Mouse (Mus musculus): ENCODE data around the gene Clec12a. TPM values are rescaled to one million over a fixed set of nuclear protein-coding genes. Genes with fewer than 3 reads are reported as not detected.
"Not testable (repeated sequence)": the region's sequence is repeated elsewhere in the genome, so short reads cannot be mapped to it uniquely, and the experiment has no call there.

The Clec12a gene
- 45.9 and 106 TPM in 2 replicates for polyA plus RNA-seq (2011; ENCODE audit: insufficient read depth, insufficient read length, low replicate concordance, missing spikeins)

DNA sequence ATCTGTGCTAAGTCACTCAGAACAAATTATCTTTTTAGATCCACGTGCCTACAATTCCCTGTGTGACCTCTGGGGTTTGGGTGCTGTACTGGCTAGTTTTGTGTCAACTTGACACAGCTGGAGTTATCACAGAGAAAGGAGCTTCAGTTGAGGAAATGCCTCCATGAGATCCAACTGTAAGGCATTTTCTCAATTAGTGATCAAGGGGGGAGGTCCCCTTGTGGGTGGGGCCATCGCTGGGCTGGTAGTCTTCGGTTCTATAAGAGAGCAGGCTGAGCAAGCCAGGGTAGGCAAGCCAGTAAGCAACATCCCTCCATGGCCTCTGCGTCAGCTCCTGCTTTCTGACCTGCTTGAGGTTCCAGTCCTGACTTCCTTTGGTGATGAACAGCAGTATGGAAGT is at the start of gene Clec12a:
Gene Clec12a (plus strand): TSS at position 301 of the 400 bp plus-strand sequence.
- not testable (repeated sequence) for H3K4me3 ChIP-seq (replicated peaks; ENCODE audit: control insufficient read depth, low read depth, low read length); H3K27ac ChIP-seq (ENCODE audit: control insufficient read depth, insufficient read depth, low read depth, low read length, poor library complexity); H3K4me1 ChIP-seq (ENCODE audit: control insufficient read depth, insufficient read depth, low read length)
- 69% methylated on average over 4 of the region's 4 CpGs for WGBS

DNA sequence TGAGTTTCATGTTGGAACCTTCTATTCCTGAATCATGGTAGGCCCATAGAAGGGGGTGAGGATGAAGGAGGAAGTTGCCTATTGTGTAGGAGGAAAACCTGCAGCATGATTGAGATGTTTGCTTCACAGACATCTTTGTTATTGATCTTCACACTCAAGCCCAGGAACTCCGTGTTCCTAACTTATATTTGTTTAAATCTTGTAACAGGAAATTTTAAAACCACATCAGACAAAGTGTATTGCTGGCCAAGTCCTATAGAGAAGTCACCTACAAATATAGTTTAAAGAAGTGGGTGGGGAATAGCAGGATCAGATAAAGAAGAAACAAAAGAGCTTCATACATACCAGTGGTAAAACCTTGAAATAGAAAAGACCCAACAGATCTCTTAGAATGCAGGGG is 38.3 kb upstream of the Clec12a start:
- Histone ChIP-seq H3K27ac (ENCODE audit: control insufficient read depth, insufficient read depth, low read depth, low read length, poor library complexity) (no peak overlapping the region), H3K4me1 (ENCODE audit: control insufficient read depth, insufficient read depth, low read length) (no peaks in the 10 kb centered on the region), H3K4me3 (replicated peaks; ENCODE audit: control insufficient read depth, low read depth, low read length) (no peak overlapping the region)
- 21% methylated on average over 1 of the region's 1 CpGs for WGBS
- no peak for TF ChIP-seq POLR2A (IDR thresholded peaks at IDR 0.05; ENCODE audit: borderline replicate concordance, control insufficient read depth, low read depth, low read length)
- no peak for TF ChIP-seq CTCF (IDR thresholded peaks at IDR 0.05; ENCODE audit: control insufficient read depth, insufficient read depth, low read length)

DNA sequence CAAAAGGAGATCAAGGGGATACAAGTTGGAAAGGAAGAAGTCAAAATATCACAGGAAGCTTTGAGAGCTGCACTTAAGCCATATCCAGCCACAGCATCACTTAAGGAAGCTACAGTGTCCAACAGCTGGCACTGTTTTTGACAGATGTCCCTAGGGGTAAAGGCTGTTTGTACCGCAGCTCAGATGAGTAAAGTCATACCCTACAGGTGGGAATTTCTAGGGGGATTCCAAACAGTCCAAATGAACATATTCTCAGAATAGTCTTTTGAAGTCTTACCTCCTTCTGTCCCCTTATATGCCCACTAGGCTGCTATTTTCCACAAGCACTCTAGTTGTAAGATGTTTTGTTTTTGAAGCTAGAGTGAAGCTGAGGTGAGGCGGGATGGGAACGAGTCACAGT is 30.0 kb upstream of the Clec12a start:
- Histone ChIP-seq H3K4me3 (replicated peaks; ENCODE audit: control insufficient read depth, low read depth, low read length) (no peak overlapping the region), H3K27ac (ENCODE audit: control insufficient read depth, insufficient read depth, low read depth, low read length, poor library complexity) (no peak overlapping the region), H3K4me1 (ENCODE audit: control insufficient read depth, insufficient read depth, low read length) (peaks cover 2% of the 10 kb centered on the region; the same call in 1 of the 2 replicates)
- no peak for TF ChIP-seq CTCF (IDR thresholded peaks at IDR 0.05; ENCODE audit: control insufficient read depth, insufficient read depth, low read length)
- WGBS = 39% methylated on average over 3 of the region's 3 CpGs

DNA sequence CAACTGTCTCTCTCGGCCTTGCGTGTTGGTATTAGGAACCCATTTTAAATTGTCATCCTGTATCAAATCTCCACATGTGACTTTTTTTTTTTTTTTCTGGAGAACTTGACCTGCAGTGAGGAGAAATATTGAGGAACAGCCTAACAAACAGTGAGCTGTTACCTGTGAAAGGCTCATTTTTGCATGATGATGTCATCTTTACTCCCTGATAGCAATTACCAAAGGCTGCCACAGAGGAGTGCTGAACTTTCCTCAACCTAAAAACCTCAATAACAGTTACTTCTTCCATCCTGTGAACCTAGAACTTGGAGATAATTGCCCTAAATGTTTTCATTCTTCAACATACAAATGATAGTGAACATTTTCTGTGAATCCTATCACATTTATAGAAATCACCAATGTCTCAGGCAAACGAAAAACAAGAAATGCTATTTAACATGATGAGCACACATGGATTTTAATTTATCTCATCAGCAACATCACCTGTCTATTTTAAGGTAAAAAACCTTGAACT is 27.8 kb upstream of the Clec12a start:
- 80% methylated on average over 3 of the region's 3 CpGs for WGBS

DNA sequence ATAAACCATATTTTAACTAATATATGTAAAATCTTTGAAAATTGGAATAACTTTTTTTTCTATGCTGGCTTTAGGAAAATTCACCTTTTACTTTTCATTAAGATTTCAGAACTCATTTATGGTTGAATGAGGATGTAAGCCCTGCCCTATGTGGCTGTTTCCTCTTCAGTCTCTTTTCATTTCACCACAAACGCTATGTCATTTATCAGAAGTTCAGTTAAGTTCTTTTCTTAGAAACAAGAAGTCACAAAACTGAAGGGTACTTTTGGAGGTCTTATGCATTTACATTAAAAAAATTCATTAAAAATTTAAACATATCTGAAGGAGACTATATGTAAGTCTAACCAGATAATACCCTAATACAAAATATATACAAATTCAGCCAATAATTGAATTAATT is 26.8 kb upstream of the Clec12a start:
- WGBS = 0% methylated on average over 1 of the region's 1 CpGs
- Histone ChIP-seq H3K4me1 (ENCODE audit: control insufficient read depth, insufficient read depth, low read length) (peaks cover 2% of the 10 kb centered on the region; the same call in 1 of the 2 replicates), H3K4me3 (replicated peaks; ENCODE audit: control insufficient read depth, low read depth, low read length) (no peak overlapping the region), H3K27ac (ENCODE audit: control insufficient read depth, insufficient read depth, low read depth, low read length, poor library complexity) (no peak overlapping the region)
- TF ChIP-seq CTCF (IDR thresholded peaks at IDR 0.05; ENCODE audit: control insufficient read depth, insufficient read depth, low read length) (no peak), POLR2A (IDR thresholded peaks at IDR 0.05; ENCODE audit: borderline replicate concordance, control insufficient read depth, low read depth, low read length) (no peak)

More for the DNA sequence above, 27.8 kb upstream of the Clec12a start:
- Histone ChIP-seq H3K4me3 (replicated peaks; ENCODE audit: control insufficient read depth, low read depth, low read length) (no peak overlapping the region), H3K27ac (ENCODE audit: control insufficient read depth, insufficient read depth, low read depth, low read length, poor library complexity) (no peak overlapping the region), H3K4me1 (ENCODE audit: control insufficient read depth, insufficient read depth, low read length) (peaks cover 2% of the 10 kb centered on the region; the same call in 1 of the 2 replicates)
- no peak for TF ChIP-seq POLR2A (IDR thresholded peaks at IDR 0.05; ENCODE audit: borderline replicate concordance, control insufficient read depth, low read depth, low read length)
- TF ChIP-seq CTCF (IDR thresholded peaks at IDR 0.05; ENCODE audit: control insufficient read depth, insufficient read depth, low read length) = no peak

DNA sequence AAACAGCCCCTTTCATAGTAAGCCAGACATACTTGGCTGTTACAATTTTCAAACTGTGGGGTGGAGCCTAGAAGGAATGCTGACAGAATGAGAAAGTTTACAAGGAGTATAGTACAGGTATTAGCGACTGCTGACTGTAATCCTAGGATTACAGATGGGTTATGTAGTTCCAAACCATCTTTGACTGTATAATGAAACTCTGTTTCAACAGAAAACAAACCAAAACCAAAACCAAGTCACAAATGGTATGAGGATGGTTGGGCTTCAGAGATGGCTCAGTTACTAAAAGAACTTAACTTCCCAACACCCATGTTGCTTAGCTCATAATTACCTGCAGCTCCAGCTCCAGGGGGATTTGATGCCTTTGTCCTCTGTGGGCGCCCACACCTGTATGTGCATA is 26.0 kb upstream of the Clec12a start:
- H3K27ac ChIP-seq (ENCODE audit: control insufficient read depth, insufficient read depth, low read depth, low read length, poor library complexity) = no peak overlapping the region

DNA sequence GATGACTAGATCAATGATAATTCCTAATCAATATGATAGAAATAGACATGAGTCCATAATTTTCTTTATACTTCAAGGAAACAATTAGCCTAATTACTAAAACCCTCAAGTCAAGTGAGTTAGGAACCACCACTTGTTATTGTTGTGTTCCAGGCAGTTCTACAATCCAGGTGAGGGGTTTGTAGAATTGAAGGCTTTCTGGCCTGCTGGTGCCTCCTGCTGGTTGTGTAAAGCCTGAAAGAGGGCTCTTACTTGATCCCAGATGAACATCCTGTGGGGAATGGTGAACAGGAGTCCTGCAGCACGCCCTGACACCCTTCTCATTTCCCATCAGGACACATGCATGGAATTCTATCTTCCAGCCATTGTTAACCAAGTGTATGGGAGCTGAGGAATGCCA is 24.1 kb upstream of the Clec12a start:
- TF ChIP-seq POLR2A (IDR thresholded peaks at IDR 0.05; ENCODE audit: borderline replicate concordance, control insufficient read depth, low read depth, low read length) (no peak), CTCF (IDR thresholded peaks at IDR 0.05; ENCODE audit: control insufficient read depth, insufficient read depth, low read length) (peak; percentile 41)
- WGBS = 34% methylated on average over 1 of the region's 1 CpGs
- Histone ChIP-seq H3K4me3 (replicated peaks; ENCODE audit: control insufficient read depth, low read depth, low read length) (no peak overlapping the region), H3K27ac (ENCODE audit: control insufficient read depth, insufficient read depth, low read depth, low read length, poor library complexity) (no peak overlapping the region), H3K4me1 (ENCODE audit: control insufficient read depth, insufficient read depth, low read length) (peaks cover 2% of the 10 kb centered on the region; the same call in 1 of the 2 replicates)

More for the DNA sequence above, 26.0 kb upstream of the Clec12a start:
- WGBS = 52% methylated on average over 2 of the region's 2 CpGs
- Histone ChIP-seq H3K4me3 (replicated peaks; ENCODE audit: control insufficient read depth, low read depth, low read length) (no peak overlapping the region), H3K4me1 (ENCODE audit: control insufficient read depth, insufficient read depth, low read length) (peaks cover 2% of the 10 kb centered on the region; the same call in 1 of the 2 replicates)
- TF ChIP-seq CTCF (IDR thresholded peaks at IDR 0.05; ENCODE audit: control insufficient read depth, insufficient read depth, low read length) = no peak
- TF ChIP-seq POLR2A (IDR thresholded peaks at IDR 0.05; ENCODE audit: borderline replicate concordance, control insufficient read depth, low read depth, low read length) = no peak

DNA sequence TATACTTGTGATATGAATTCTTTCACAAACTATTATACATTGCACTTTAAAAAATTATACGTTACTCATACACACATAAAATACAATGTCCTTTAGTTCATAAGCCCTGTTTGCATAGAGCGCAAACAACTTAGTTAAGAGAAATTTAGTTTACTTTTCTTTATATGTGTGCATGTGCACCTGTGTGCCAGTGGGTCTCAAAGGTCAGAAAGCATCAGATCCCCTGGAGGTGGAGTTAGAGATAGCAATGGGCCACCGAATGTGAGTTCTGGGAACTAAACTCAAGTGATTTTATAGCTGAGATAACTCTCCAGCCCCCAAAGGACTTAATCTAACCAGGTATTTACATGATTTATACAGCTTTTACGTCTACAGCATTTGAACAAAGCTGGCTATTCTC is 23.2 kb upstream of the Clec12a start:
- Histone ChIP-seq H3K4me3 (replicated peaks; ENCODE audit: control insufficient read depth, low read depth, low read length) (no peak overlapping the region), H3K4me1 (ENCODE audit: control insufficient read depth, insufficient read depth, low read length) (peaks cover 2% of the 10 kb centered on the region; the same call in 1 of the 2 replicates), H3K27ac (ENCODE audit: control insufficient read depth, insufficient read depth, low read depth, low read length, poor library complexity) (no peak overlapping the region)
- WGBS = 80% methylated on average over 4 of the region's 4 CpGs
- TF ChIP-seq POLR2A (IDR thresholded peaks at IDR 0.05; ENCODE audit: borderline replicate concordance, control insufficient read depth, low read depth, low read length) (no peak), CTCF (IDR thresholded peaks at IDR 0.05; ENCODE audit: control insufficient read depth, insufficient read depth, low read length) (no peak)

DNA sequence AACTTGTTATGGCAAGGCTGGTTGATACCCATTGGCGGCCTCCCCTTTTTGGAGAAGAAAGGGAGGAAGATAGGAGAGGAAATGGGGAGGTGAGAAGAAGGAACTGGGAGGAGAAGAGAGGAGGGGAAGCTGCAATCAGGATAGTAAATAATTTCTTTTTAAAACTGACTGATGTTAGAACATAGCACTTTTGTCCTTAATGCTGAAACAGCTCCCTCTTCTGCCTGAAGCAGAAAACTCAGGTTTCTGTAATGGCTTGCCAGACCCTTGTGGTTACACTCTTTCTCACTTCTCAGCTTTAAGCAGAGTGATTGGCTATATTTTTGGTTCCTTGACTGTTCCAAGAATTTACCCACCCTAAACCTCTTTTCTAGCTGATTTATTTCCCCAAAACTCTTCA is 16.5 kb upstream of the Clec12a start:
- TF ChIP-seq CTCF (IDR thresholded peaks at IDR 0.05; ENCODE audit: control insufficient read depth, insufficient read depth, low read length) (no peak), POLR2A (IDR thresholded peaks at IDR 0.05; ENCODE audit: borderline replicate concordance, control insufficient read depth, low read depth, low read length) (no peak)
- Histone ChIP-seq H3K4me3 (replicated peaks; ENCODE audit: control insufficient read depth, low read depth, low read length) (no peak overlapping the region), H3K27ac (ENCODE audit: control insufficient read depth, insufficient read depth, low read depth, low read length, poor library complexity) (no peak overlapping the region), H3K4me1 (ENCODE audit: control insufficient read depth, insufficient read depth, low read length) (no peaks in the 10 kb centered on the region)
- 12% methylated on average over 1 of the region's 1 CpGs for WGBS
